Mouse (Mus musculus) forebrain, embryonic 16.5 days (tissue): ENCODE results near the gene Ankib1. TPM values are rescaled to one million over a fixed set of nuclear protein-coding genes. Genes with fewer than 3 reads are reported as not detected.

Source experiments
- ATAC-seq: fragments of 200-750 bp; cut with Nextera tagmentation; 2 replicates; pipeline ENCODE4 v1.8.0; 2017; ENCODE audit warnings: mild to moderate bottlenecking, moderate library complexity
- H3K27ac ChIP-seq: fragments of 300-500 bp; sonication (generic); 2 replicates; pipeline ENCODE4 v1.5.1; 2014; ENCODE audit warnings: low read length, control low read depth
- H3K27me3 ChIP-seq: fragments of 300-500 bp; sonication (generic); replicated peaks from 2 replicates; pipeline ENCODE4 v1.6.1; 2014; ENCODE audit warnings: low read length; ENCODE audit not compliant: control insufficient read depth, insufficient read depth
- H3K36me3 ChIP-seq: fragments of 300-500 bp; sonication (generic); 2 replicates; pipeline ENCODE4 v1.6.1; 2014; ENCODE audit not compliant: control insufficient read depth, insufficient read depth
- H3K4me1 ChIP-seq: fragments of 300-500 bp; sonication (generic); replicated peaks from 2 replicates; pipeline ENCODE4 v1.6.1; 2014; ENCODE audit warnings: low read length; ENCODE audit not compliant: control insufficient read depth, insufficient read depth
- H3K4me2 ChIP-seq: fragments of 300-500 bp; sonication (generic); 2 replicates; pipeline ENCODE4 v1.6.1; 2014; ENCODE audit warnings: mild to moderate bottlenecking, low read length, control low read depth
- H3K4me3 ChIP-seq: fragments of 300-500 bp; sonication (generic); replicated peaks from 2 replicates; pipeline ENCODE4 v1.5.1; 2014; ENCODE audit warnings: mild to moderate bottlenecking, low read length, control low read depth
- H3K9ac ChIP-seq: fragments of 300-500 bp; sonication (generic); replicated peaks from 2 replicates; pipeline ENCODE4 v1.6.1; 2014; ENCODE audit warnings: low read depth, low read length, control low read depth
- H3K9me3 ChIP-seq: fragments of 300-500 bp; sonication (generic); 2 replicates; pipeline ENCODE4 v1.6.1; 2016; ENCODE audit warnings: low read length; ENCODE audit not compliant: control insufficient read depth
- WGBS: fragments of 180-500 bp; shearing (Covaris S2); extraction: QIAGEN DNeasy Blood & Tissue Kit; methylation state at CpG from one replicate; pipeline ENCODE4 v1.1.7; 2014; 5-methylcytosine and 5-hydroxymethylcytosine counted together
- microRNA-seq: library from miRNA; unstranded; fragments of <30 nt; microRNA quantifications from one replicate; pipeline ENCODE4, GENCODE M21; 2017
- polyA plus RNA-seq: library from polyadenylated mRNA; unstranded; fragments of >200 nt; fragmentation: Nextera tagmentation; extraction: Ambion mirVana; gene quantifications from 2 replicates; pipeline ENCODE4 v1.2.1, GENCODE M21; 2015

Ankib1 gene
- polyA plus RNA-seq, 1 experiment from 2014 or later, result 19.2 TPM

DNA sequence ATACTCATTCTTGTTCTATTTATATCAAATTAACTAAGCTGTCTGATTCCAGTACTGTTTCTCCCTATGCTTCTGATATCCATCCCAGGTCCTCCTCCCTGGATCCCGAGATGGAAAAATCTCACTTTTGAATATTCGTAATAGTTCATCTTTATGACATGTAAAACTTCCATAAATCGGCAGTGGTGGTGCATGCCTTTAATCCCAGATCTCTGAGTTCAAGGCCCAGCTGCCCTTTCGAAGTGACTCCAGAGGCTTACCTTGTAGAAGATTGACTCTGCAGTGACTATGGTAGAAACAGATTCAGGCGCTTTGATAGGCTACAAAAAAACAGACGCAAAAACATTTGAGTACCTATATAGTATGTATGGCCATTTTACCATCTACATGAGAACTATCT, 158.1 kb downstream of the Ankib1 start:
- H3K9ac ChIP-seq, result no peak overlapping the region
- peaks cover 8% of the 10 kb centered on the region; the same call in 1 of the 2 replicates for H3K36me3 ChIP-seq
- no peak overlapping the region for H3K4me2 ChIP-seq
- ATAC-seq, result no peak
- no peak overlapping the region for H3K4me3 ChIP-seq
- no peaks in the 10 kb centered on the region for H3K27me3 ChIP-seq
- peaks cover 10% of the 10 kb centered on the region for H3K4me1 ChIP-seq
- no peak overlapping the region for H3K27ac ChIP-seq
- WGBS, result 96% methylated on average over 6 of the region's 6 CpGs
- no peaks in the 10 kb centered on the region for H3K9me3 ChIP-seq

Small RNAs within 50 kb of the gene (microRNA-seq; reads per million reads assigned to microRNA genes)
- gene Gm22926 (not detected), gene Gm26238 (not detected)

Other genes with a start within 250 kb of the Ankib1 start
- gene 1700109H08Rik, start 231.4 kb downstream of the Ankib1 start, polyA plus RNA-seq, result 2.2 and 3.5 TPM in 2 replicates
- 24.8 and 27.3 TPM in 2 replicates for gene Pex1, start 206.9 kb downstream of the Ankib1 start, polyA plus RNA-seq
- 18.2 and 19.0 TPM in 2 replicates for gene Rbm48, start 206.3 kb downstream of the Ankib1 start, polyA plus RNA-seq
- not detected in 2 replicates for gene Tmbim7, start 151.7 kb downstream of the Ankib1 start, polyA plus RNA-seq
- gene Gatad1, start 145.7 kb downstream of the Ankib1 start, polyA plus RNA-seq, result 56.9 and 57.3 TPM in 2 replicates
- gene Krit1, start 259 bp upstream of the Ankib1 start, polyA plus RNA-seq, result 68.8 and 72.8 TPM in 2 replicates
- 0.11 and 0.14 TPM in 2 replicates for gene Lrrd1, start 42.2 kb upstream of the Ankib1 start, polyA plus RNA-seq
- 8.6 and 10.9 TPM in 2 replicates for gene Mterf1a, start 91.0 kb upstream of the Ankib1 start, polyA plus RNA-seq
- 385 and 392 TPM in 2 replicates for gene Akap9, start 125.1 kb upstream of the Ankib1 start, polyA plus RNA-seq